Mouse (Mus musculus) liver, embryonic 14.5 days (tissue): ENCODE results near the gene Idua. TPM values are rescaled to one million over a fixed set of nuclear protein-coding genes. Genes with fewer than 3 reads are reported as not detected.

Experiments used
- ATAC-seq: fragments of 200-750 bp; cut with Nextera tagmentation; 2 replicates; pipeline ENCODE4 v1.8.0; 2017; ENCODE audit warnings: moderate number of reproducible peaks, mild to moderate bottlenecking, moderate library complexity; ENCODE audit not compliant: insufficient read depth
- DNase-seq, 3 experiments: peaks; one replicate each; pipeline ENCODE4 v3.0.0-alpha.2; 2012 to 2013; ENCODE audit warnings: low read depth in 3 of 3, low spot score in 3 of 3
- H3K27ac ChIP-seq: fragments of 300-500 bp; sonication (generic); 2 replicates; pipeline ENCODE4 v1.5.1; 2014; ENCODE audit warnings: moderate library complexity, mild to moderate bottlenecking, control low read depth, inconsistent platforms
- H3K27me3 ChIP-seq: fragments of 300-500 bp; sonication (generic); 2 replicates; pipeline ENCODE4 v1.6.1; 2014; ENCODE audit warnings: mild to moderate bottlenecking, low read length, moderate library complexity; ENCODE audit not compliant: control insufficient read depth, insufficient read depth
- H3K36me3 ChIP-seq: fragments of 300-500 bp; sonication (generic); replicated peaks from 2 replicates; pipeline ENCODE4 v1.6.1; 2014; ENCODE audit warnings: low read depth; ENCODE audit not compliant: control insufficient read depth, insufficient read depth
- H3K4me1 ChIP-seq, 2 experiments: fragments of 200-500 bp in 1 of 2; fragments of 300-500 bp in 1 of 2; sonication (generic) in 1 of 2; replicated peaks; 2 replicates each; pipeline ENCODE4 v1.6.1; 2012 to 2014; ENCODE audit warnings: antibody characterized with exemption in 1 of 2, inconsistent platforms in 1 of 2, low read length in 1 of 2; ENCODE audit not compliant: control insufficient read depth in 2 of 2, insufficient read depth in 2 of 2
- H3K4me2 ChIP-seq: fragments of 300-500 bp; sonication (generic); 2 replicates; pipeline ENCODE4 v1.6.1; 2014; ENCODE audit warnings: low read depth, mild to moderate bottlenecking, control low read depth, moderate library complexity
- H3K4me3 ChIP-seq, 2 experiments: fragments of 200-500 bp in 1 of 2; fragments of 300-500 bp in 1 of 2; sonication (generic) in 1 of 2; 2 replicates each; pipeline ENCODE4 v1.5.1; 2012 to 2014; ENCODE audit warnings: low read depth in 2 of 2, low read length in 2 of 2, mild to moderate bottlenecking in 2 of 2, control low read depth in 1 of 2, inconsistent platforms in 1 of 2, moderate library complexity in 1 of 2; ENCODE audit not compliant: insufficient read depth in 1 of 2
- H3K9ac ChIP-seq: fragments of 300-500 bp; sonication (generic); replicated peaks from 2 replicates; pipeline ENCODE4 v1.6.1; 2014; ENCODE audit warnings: mild to moderate bottlenecking, control low read depth, moderate library complexity
- H3K9me3 ChIP-seq: fragments of 300-500 bp; sonication (generic); 2 replicates; pipeline ENCODE4 v1.6.1; 2016; ENCODE audit warnings: low read length, mixed read lengths; ENCODE audit not compliant: control insufficient read depth
- CTCF ChIP-seq: IDR thresholded peaks from 2 replicates; pipeline ENCODE4 v1.5.1; 2016; ENCODE audit warnings: antibody characterized with exemption, low read depth, control low read depth
- EP300 ChIP-seq: IDR thresholded peaks from 2 replicates; pipeline ENCODE4 v1.6.1; 2016; ENCODE audit warnings: antibody characterized with exemption, low read depth
- WGBS: fragments of 180-500 bp; shearing (Covaris S2); extraction: QIAGEN DNeasy Blood & Tissue Kit; methylation state at CpG from one replicate; pipeline ENCODE4 v1.1.7; 2014; ENCODE audit not compliant: insufficient replicate concordance; 5-methylcytosine and 5-hydroxymethylcytosine counted together
- polyA plus RNA-seq, 2 experiments: library from polyadenylated mRNA; depleted of rRNA in 1 of 2; stranded (reverse) in 1 of 2; unstranded in 1 of 2; fragments of >200 nt; fragmentation: Nextera tagmentation in 1 of 2; extraction: Ambion mirVana in 1 of 2; gene quantifications; 2 replicates each; pipeline versions ENCODE4 v1.2.1 to v1.2.3; 2012 to 2014

The Idua gene
- polyA plus RNA-seq, 2 experiments = 2.9 to 3.1 TPM

GRCm38 (mm10) chr5:108693872-108694288, 33.7 kb downstream of the Idua start:
- WGBS = 1% methylated on average over 36 of the region's 43 CpGs
- Histone ChIP-seq H3K4me2 (peak overlapping the region; percentile 88), H3K27ac (no peak overlapping the region), H3K4me1 (peaks cover 0 to 21% of the 10 kb centered on the region in 2 experiments; a peak in 3 of 4 replicates), H3K4me3 (peak overlapping the region; percentile 85 to 87), H3K9ac (peak overlapping the region; percentile 82), H3K9me3 (no peaks in the 10 kb centered on the region), H3K27me3 (no peaks in the 10 kb centered on the region), H3K36me3 (no peaks in the 10 kb centered on the region)
- TF ChIP-seq CTCF = no peak
- TF ChIP-seq EP300 = no peak
- peak; percentile 85 to 88 (median 87) for DNase-seq
- ATAC-seq = peak; percentile 93

- H3K9ac ChIP-seq = peak overlapping the region; percentile 82
- no peak for DNase-seq
- peaks cover 0 to 21% of the 10 kb centered on the region in 2 experiments; a peak in 3 of 4 replicates for H3K4me1 ChIP-seq
- peak overlapping the region; percentile 26; the same call in 1 of the 2 replicates for H3K27ac ChIP-seq
- peak overlapping the region; percentile 70 to 85 for H3K4me3 ChIP-seq
- peak overlapping the region; percentile 88 for H3K4me2 ChIP-seq
- H3K27me3 ChIP-seq = no peaks in the 10 kb centered on the region
- under 1% methylated on average over 99 of the region's 99 CpGs for WGBS
- peak; percentile 65 for ATAC-seq
- no peaks in the 10 kb centered on the region for H3K9me3 ChIP-seq
- no peaks in the 10 kb centered on the region for H3K36me3 ChIP-seq
- no peak for TF ChIP-seq EP300
- TF ChIP-seq CTCF = no peak
Measured at GRCm38 (mm10) chr5:108694352-108695261, 34.5 kb downstream of the Idua start.

DNA sequence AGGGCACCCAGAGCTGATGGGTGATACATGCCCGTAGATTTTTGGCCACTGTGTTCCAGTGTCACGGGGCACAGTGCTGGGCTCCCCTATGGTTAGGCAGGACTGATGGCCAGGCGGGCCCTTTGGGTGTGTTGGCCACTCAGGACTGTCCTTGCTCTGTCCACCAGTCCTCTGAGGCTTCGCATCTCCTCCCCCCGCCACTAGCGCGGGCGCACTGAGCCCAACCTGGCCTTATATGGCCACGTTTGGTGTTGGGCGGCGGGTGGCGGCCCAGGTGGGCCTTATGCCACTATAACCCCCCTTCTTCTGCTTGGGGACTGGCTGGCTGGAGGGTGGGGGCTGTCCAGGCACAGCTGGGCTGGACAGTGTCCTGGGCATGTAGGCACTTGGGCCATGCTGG, 35.7 kb downstream of the Idua start:
- TF ChIP-seq CTCF (no peak), EP300 (no peak)
- Histone ChIP-seq H3K9me3 (no peaks in the 10 kb centered on the region), H3K27me3 (no peaks in the 10 kb centered on the region), H3K4me1 (peaks cover 0 to 26% of the 10 kb centered on the region in 2 experiments; a peak in 3 of 4 replicates), H3K36me3 (no peaks in the 10 kb centered on the region), H3K4me2 (no peak overlapping the region), H3K4me3 (no peak overlapping the region), H3K27ac (no peak overlapping the region), H3K9ac (no peak overlapping the region)
- no peak for DNase-seq
- no peak for ATAC-seq
- 86% methylated on average over 12 of the region's 12 CpGs for WGBS

DNA sequence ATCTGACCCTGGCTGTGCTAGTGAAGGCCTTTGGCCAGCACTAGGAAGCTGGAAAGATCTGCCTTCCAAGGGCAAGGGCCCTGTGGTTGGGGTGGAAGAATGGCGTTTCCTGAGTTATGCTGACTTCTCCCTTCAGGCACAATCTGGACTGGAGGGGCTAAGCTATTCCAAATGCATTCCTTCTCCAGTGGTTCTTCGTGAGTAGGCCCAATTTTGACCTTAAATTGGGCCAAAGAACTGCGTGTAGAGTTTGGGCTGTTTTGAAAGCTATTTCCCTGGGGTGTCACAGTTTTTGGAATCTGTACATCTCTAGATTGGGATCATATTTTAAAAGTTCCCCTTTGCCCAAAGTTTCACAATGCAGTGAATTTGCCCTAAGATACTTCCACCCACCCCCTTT, 36.4 kb downstream of the Idua start:
- H3K4me3 ChIP-seq = no peak overlapping the region
- no peak overlapping the region for H3K27ac ChIP-seq
- no peak for TF ChIP-seq EP300
- TF ChIP-seq CTCF = no peak
- peaks cover 0 to 26% of the 10 kb centered on the region in 2 experiments; a peak in 3 of 4 replicates for H3K4me1 ChIP-seq
- 73% methylated on average over 3 of the region's 3 CpGs for WGBS
- ATAC-seq = no peak
- H3K9me3 ChIP-seq = no peaks in the 10 kb centered on the region
- no peak overlapping the region for H3K9ac ChIP-seq
- H3K27me3 ChIP-seq = no peaks in the 10 kb centered on the region
- no peak for DNase-seq
- no peaks in the 10 kb centered on the region for H3K36me3 ChIP-seq
- H3K4me2 ChIP-seq = no peak overlapping the region

- DNase-seq = no peak
Measured at GRCm38 (mm10) chr5:108697341-108697753, 37.2 kb downstream of the Idua start.

More at GRCm38 (mm10) chr5:108697341-108697753, 37.2 kb downstream of the Idua start:
- no peak for ATAC-seq
- Histone ChIP-seq H3K9ac (no peak overlapping the region), H3K4me3 (no peak overlapping the region), H3K9me3 (no peaks in the 10 kb centered on the region), H3K27ac (no peak overlapping the region), H3K36me3 (no peaks in the 10 kb centered on the region), H3K27me3 (no peaks in the 10 kb centered on the region), H3K4me1 (peaks cover 0 to 20% of the 10 kb centered on the region in 2 experiments; a peak in 3 of 4 replicates), H3K4me2 (no peak overlapping the region)
- TF ChIP-seq EP300 (no peak), CTCF (no peak)
- WGBS = 67% methylated on average over 4 of the region's 4 CpGs
